Mouse (Mus musculus): ENCODE data around the gene Reln. TPM values are rescaled to one million over a fixed set of nuclear protein-coding genes. Genes with fewer than 3 reads are reported as not detected.

Reln gene
- polyA plus RNA-seq, 1 experiment: 1.7 TPM

GRCm38 (mm10) chr5:22196476-22196875, 148.0 kb downstream of the Reln start:
- H3K27ac ChIP-seq (ENCODE audit: insufficient read depth, low read length): no peak overlapping the region
- no peaks in the 10 kb centered on the region; the same call in 1 of the 2 replicates for H3K4me1 ChIP-seq (ENCODE audit: control insufficient read depth, insufficient read depth, low read length)
- TF ChIP-seq POLR2A (IDR thresholded peaks at IDR 0.05; ENCODE audit: low read depth, low read length) (no peak), CTCF (IDR thresholded peaks at IDR 0.05; ENCODE audit: borderline replicate concordance, insufficient read depth, low read length) (no peak)
- no peak overlapping the region for H3K4me3 ChIP-seq (ENCODE audit: insufficient read depth, low read length)

- no peak overlapping the region for H3K27ac ChIP-seq (ENCODE audit: insufficient read depth, low read length)
- TF ChIP-seq CTCF (IDR thresholded peaks at IDR 0.05; ENCODE audit: borderline replicate concordance, insufficient read depth, low read length) (no peak), POLR2A (IDR thresholded peaks at IDR 0.05; ENCODE audit: low read depth, low read length) (no peak)
- H3K4me1 ChIP-seq (ENCODE audit: control insufficient read depth, insufficient read depth, low read length): no peaks in the 10 kb centered on the region; the same call in 1 of the 2 replicates
- H3K4me3 ChIP-seq (ENCODE audit: insufficient read depth, low read length): no peak overlapping the region
Measured at GRCm38 (mm10) chr5:22195352-22195941, 149.1 kb downstream of the Reln start.

GRCm38 (mm10) chr5:22191784-22192183, 152.7 kb downstream of the Reln start:
- no peak overlapping the region for H3K4me3 ChIP-seq (ENCODE audit: insufficient read depth, low read length)
- no peak overlapping the region for H3K27ac ChIP-seq (ENCODE audit: insufficient read depth, low read length)
- H3K4me1 ChIP-seq (ENCODE audit: control insufficient read depth, insufficient read depth, low read length): no peaks in the 10 kb centered on the region
- TF ChIP-seq CTCF (IDR thresholded peaks at IDR 0.05; ENCODE audit: borderline replicate concordance, insufficient read depth, low read length) (no peak), POLR2A (IDR thresholded peaks at IDR 0.05; ENCODE audit: low read depth, low read length) (no peak)

GRCm38 (mm10) chr5:22190333-22190732, 154.2 kb downstream of the Reln start:
- H3K4me1 ChIP-seq (ENCODE audit: control insufficient read depth, insufficient read depth, low read length): no peaks in the 10 kb centered on the region
- H3K4me3 ChIP-seq (ENCODE audit: insufficient read depth, low read length): no peak overlapping the region
- H3K27ac ChIP-seq (ENCODE audit: insufficient read depth, low read length): no peak overlapping the region
- no peak for TF ChIP-seq CTCF (IDR thresholded peaks at IDR 0.05; ENCODE audit: borderline replicate concordance, insufficient read depth, low read length)
- no peak for TF ChIP-seq POLR2A (IDR thresholded peaks at IDR 0.05; ENCODE audit: low read depth, low read length)

- no peak overlapping the region for H3K4me3 ChIP-seq (ENCODE audit: insufficient read depth, low read length)
- TF ChIP-seq CTCF (IDR thresholded peaks at IDR 0.05; ENCODE audit: borderline replicate concordance, insufficient read depth, low read length) (no peak), POLR2A (IDR thresholded peaks at IDR 0.05; ENCODE audit: low read depth, low read length) (no peak)
- H3K4me1 ChIP-seq (ENCODE audit: control insufficient read depth, insufficient read depth, low read length): no peaks in the 10 kb centered on the region
- H3K27ac ChIP-seq (ENCODE audit: insufficient read depth, low read length): no peak overlapping the region
Measured at GRCm38 (mm10) chr5:22187599-22187998, 156.9 kb downstream of the Reln start.

GRCm38 (mm10) chr5:22176480-22176879, 168.0 kb downstream of the Reln start:
- TF ChIP-seq CTCF (IDR thresholded peaks at IDR 0.05; ENCODE audit: borderline replicate concordance, insufficient read depth, low read length) (no peak), POLR2A (IDR thresholded peaks at IDR 0.05; ENCODE audit: low read depth, low read length) (no peak)
- H3K4me3 ChIP-seq (ENCODE audit: insufficient read depth, low read length): no peak overlapping the region
- no peaks in the 10 kb centered on the region for H3K4me1 ChIP-seq (ENCODE audit: control insufficient read depth, insufficient read depth, low read length)
- H3K27ac ChIP-seq (ENCODE audit: insufficient read depth, low read length): no peak overlapping the region

- no peak overlapping the region for H3K27ac ChIP-seq (ENCODE audit: insufficient read depth, low read length)
- TF ChIP-seq CTCF (IDR thresholded peaks at IDR 0.05; ENCODE audit: borderline replicate concordance, insufficient read depth, low read length) (no peak), POLR2A (IDR thresholded peaks at IDR 0.05; ENCODE audit: low read depth, low read length) (no peak)
- no peaks in the 10 kb centered on the region for H3K4me1 ChIP-seq (ENCODE audit: control insufficient read depth, insufficient read depth, low read length)
- H3K4me3 ChIP-seq (ENCODE audit: insufficient read depth, low read length): no peak overlapping the region
Measured at GRCm38 (mm10) chr5:22171336-22171735, 173.2 kb downstream of the Reln start.

GRCm38 (mm10) chr5:22164060-22164934, 180.2 kb downstream of the Reln start:
- Histone ChIP-seq H3K4me3 (ENCODE audit: insufficient read depth, low read length) (no peak overlapping the region), H3K4me1 (ENCODE audit: control insufficient read depth, insufficient read depth, low read length) (no peaks in the 10 kb centered on the region), H3K27ac (ENCODE audit: insufficient read depth, low read length) (no peak overlapping the region)
- TF ChIP-seq POLR2A (IDR thresholded peaks at IDR 0.05; ENCODE audit: low read depth, low read length): no peak
- TF ChIP-seq CTCF (IDR thresholded peaks at IDR 0.05; ENCODE audit: borderline replicate concordance, insufficient read depth, low read length): no peak

- Histone ChIP-seq H3K4me1 (ENCODE audit: control insufficient read depth, insufficient read depth, low read length) (no peaks in the 10 kb centered on the region), H3K4me3 (ENCODE audit: insufficient read depth, low read length) (no peak overlapping the region), H3K27ac (ENCODE audit: insufficient read depth, low read length) (no peak overlapping the region)
- TF ChIP-seq POLR2A (IDR thresholded peaks at IDR 0.05; ENCODE audit: low read depth, low read length): no peak
- TF ChIP-seq CTCF (IDR thresholded peaks at IDR 0.05; ENCODE audit: borderline replicate concordance, insufficient read depth, low read length): no peak
Measured at GRCm38 (mm10) chr5:22160935-22161334, 183.6 kb downstream of the Reln start.

- H3K4me1 ChIP-seq (ENCODE audit: control insufficient read depth, insufficient read depth, low read length): no peaks in the 10 kb centered on the region
- no peak overlapping the region for H3K4me3 ChIP-seq (ENCODE audit: insufficient read depth, low read length)
- no peak overlapping the region for H3K27ac ChIP-seq (ENCODE audit: insufficient read depth, low read length)
- TF ChIP-seq CTCF (IDR thresholded peaks at IDR 0.05; ENCODE audit: borderline replicate concordance, insufficient read depth, low read length) (no peak), POLR2A (IDR thresholded peaks at IDR 0.05; ENCODE audit: low read depth, low read length) (no peak)
Measured at GRCm38 (mm10) chr5:22158754-22159153, 185.7 kb downstream of the Reln start.
